In the genomic region with DNA sequence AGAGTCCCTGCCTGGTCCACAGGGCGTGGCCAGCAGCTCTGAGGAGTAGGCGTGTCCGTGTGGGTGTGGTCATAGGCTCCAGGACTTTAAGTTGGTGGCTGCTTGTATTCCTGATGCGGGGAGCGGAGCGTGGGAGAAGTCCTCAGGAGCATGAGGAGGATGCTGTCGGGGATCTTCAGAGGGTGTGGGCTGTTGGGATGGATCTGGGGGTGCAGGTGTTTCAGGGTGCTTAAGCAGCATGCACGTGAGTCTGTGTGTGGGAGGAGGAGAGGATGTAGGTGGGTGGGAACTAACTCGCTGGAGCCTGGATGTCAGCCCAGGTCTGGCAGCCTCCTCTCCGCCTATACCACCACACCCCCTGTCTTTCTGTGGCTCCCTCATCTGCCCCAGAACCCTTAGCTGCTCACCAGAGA, we compare ENCODE assay signal across 13 mouse cellular contexts. TPM values are rescaled to one million over a fixed set of nuclear protein-coding genes. Genes with fewer than 3 reads are reported as not detected.
A peak's percentile ranks its signal among the peaks of the same experiment; 100 is the strongest.
DNase-seq lines count a peak whose midpoint lies in the region; ATAC-seq and TF ChIP-seq lines count a peak whose summit lies in the region.
"Had no signal": no experiment of that assay in that cellular context is flagged by ENCODE, and none has a peak within 500 bp of the region (broad histone marks: within the 10 kb centered on the region; RNA-seq: fewer than 3 reads in every experiment).

No protein-coding gene starts in this region.

- intact Hi-C loops in left cerebral cortex, adult 2 months (cut with DNase I): no loop called here

- no peak overlapping the region for H3K4me3 ChIP-seq in layer of hippocampus, adult 2 months
- no peak overlapping the region for H3K4me3 ChIP-seq in left cerebral cortex, adult 2 months
- H3K4me3 ChIP-seq: midbrain, embryonic 15.5 days had no signal

- peak overlapping the region; percentile 67; the same call in 1 of the 2 replicates for H3K27ac ChIP-seq in layer of hippocampus, adult 2 months
- H3K27ac ChIP-seq in left cerebral cortex, adult 2 months: no peak overlapping the region
- H3K27ac ChIP-seq: midbrain, embryonic 15.5 days had no signal

- no peak for DNase-seq in layer of hippocampus, adult 2 months (ENCODE audit: low spot score in 2 of 2)
- no peak for DNase-seq in layer of hippocampus, adult 8-10 months (ENCODE audit: low spot score in 2 of 2)
- peak; percentile 15 for DNase-seq in thymus, postnatal 4 days
- DNase-seq in thymus, adult 18-20 months: no peak
- peak; percentile 19 to 28 for DNase-seq in left cerebral cortex, adult 2 months (ENCODE audit: extremely low spot score in 1 of 2, low spot score in 2 of 2)
- DNase-seq in heart, adult 9 months (ENCODE audit: low spot score in 2 of 2): no peak
- DNase-seq: embryo, embryonic 11 days; thymus, postnatal 25 days had no signal

- TF ChIP-seq CTCF in layer of hippocampus, adult 2 months (conservative IDR thresholded peaks at IDR 0.05): no peak
- TF ChIP-seq CTCF in left cerebral cortex, adult 2 months (IDR thresholded peaks at IDR 0.05): no peak

- ATAC-seq in activated CD4-positive, CD25-positive, alpha-beta regulatory T cell, adult 4 months: no peak
- ATAC-seq: hindbrain, embryonic 16.5 days; midbrain, embryonic 15.5 days had no signal

RNA-seq across cellular contexts. Expression of a gene that starts 26.7 kb away (rescaled TPM):
- 1 to 10 TPM; 4.3 to 5.9 TPM for total RNA-seq in layer of hippocampus, adult 2 months (2021)
- total RNA-seq in layer of hippocampus, adult 8-10 months (2022): 1 to 10 TPM; 4.8 to 9.5 (median 7.5) TPM
- total RNA-seq in left cerebral cortex, adult 2 months (2021): 1 to 10 TPM; 3.6 to 5.7 TPM
- not detected for polyA plus RNA-seq in activated CD4-positive, CD25-positive, alpha-beta regulatory T cell, adult 4 months (2017; shearing (Covaris generic))
- total RNA-seq: neutrophil, adult 5-6 weeks had no signal
- polyA plus RNA-seq: heart, embryonic 14.5 days had no signal

Comparison
In these comparisons a context has a peak if more than half of its experiments do, and no peak if none do; other contexts are left out.
1. DNase-seq: peak in thymus, postnatal 4 days (single experiment) and left cerebral cortex, adult 2 months (2 of 2); none in layer of hippocampus, adult 2 months (0 of 2), layer of hippocampus, adult 8-10 months (0 of 2), thymus, adult 18-20 months (0 of 2) and heart, adult 9 months (0 of 2).